Mouse (Mus musculus): Measurements from ENCODE around the gene Sapcd1.

Sapcd1 gene

DNA sequence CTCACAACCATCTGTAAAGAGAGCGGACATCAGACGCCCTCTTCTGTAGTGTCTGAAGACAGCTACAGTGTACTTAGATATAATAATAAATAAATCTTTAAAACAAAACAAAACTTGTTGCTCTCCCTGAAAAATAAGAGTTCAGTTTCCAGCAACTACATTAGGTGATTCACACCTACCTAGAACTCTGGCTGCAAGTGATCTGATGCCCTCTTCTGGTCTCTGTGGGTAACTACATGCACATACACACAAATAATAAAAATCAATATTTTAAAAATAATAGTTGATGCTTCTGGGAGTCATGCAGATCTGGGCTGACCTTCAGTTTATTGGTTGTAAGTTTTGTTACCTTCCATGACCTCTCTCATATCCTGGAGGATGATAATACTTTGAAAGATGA lies 43.6 kb downstream of the Sapcd1 start:
- in situ Hi-C loops (cut with MboI): no loop called here

DNA sequence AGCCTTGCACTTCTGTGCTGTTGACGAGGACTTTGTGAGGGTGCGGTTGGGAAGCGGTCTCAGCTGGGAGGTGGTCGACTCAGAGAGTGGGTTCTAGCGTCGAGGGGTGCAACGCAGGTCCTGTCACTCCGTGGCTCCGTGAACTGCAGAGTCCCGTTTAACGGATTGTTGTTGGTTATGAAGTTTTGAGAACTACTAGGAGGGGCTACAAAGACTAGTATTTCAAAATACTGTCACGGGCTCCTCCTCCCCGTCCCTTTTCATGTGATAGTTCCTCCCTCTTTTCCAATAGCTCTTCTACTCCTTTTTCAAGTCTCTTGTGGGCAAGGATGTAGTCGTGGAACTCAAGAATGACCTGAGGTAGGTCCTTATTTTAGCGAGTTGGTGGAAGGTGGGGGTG lies 45.5 kb downstream of the Sapcd1 start:
- in situ Hi-C loops (cut with MboI): no loop called here

DNA sequence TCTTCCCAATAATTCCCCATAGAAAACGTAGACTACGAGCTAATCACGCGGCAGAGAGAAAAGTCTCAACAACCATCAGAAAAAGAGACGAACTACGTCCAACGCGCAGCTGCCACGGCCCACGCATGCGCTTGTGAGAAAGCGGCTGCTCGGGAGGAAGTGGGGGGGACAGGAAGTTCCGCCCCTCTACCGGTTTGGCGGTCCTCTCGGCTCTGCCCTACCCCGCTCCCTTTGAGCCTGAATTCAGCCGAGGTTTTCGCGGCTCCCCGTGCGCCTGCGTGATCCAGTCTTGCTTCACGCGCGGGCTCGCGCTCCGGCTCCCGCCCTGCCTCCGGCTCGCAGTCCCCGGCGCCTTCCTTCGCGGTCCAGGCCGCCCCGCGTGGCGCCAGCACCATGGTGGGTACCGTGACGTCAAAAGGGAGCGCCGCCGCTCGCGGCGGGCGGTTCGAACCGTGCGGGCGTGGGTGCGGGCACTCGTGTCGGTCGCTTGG lies 46.1 kb downstream of the Sapcd1 start, which contains the start of gene Lsm2:
Gene Lsm2 (plus strand): TSS at position 173 of the 491 bp plus-strand sequence.
- in situ Hi-C loops (cut with MboI): no loop called here

DNA sequence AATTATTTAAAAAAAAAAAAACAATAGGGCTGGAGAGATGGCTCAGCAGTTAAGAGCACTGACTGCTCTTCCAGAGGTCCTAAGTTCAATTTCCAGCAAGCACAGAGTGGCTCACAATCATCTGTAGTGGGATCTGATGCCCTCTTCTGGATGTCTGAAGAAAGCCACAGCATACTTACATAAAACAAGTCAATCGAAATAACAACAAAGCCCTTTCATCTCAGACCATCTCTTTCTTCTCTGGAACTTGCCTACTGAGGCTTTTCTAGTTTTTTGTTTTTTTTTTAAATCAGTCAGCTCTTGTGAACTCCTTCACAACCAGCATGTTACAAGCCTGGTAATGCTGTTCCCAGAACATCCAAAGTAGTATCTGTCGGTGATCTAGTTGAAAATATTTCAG lies 47.2 kb downstream of the Sapcd1 start:
- in situ Hi-C loops (cut with MboI): no loop called here

DNA sequence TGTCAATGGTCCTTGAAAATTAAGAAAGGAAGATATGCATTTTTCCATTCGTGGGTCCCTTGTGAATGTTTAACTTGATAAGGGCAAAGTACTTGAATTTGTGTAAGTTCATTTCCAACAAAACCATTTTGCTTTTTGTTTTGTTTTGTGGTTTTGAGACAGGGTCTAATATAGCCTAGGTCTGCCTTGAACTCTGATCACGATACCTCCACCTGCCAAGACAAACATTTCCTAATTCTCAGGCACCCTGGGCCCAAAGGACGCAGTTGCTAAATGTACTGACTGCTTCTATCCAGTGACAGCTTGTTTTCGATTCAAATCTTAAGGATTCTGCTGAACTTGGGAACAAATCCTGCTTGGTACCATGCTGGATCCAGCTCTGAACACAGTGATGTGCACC lies 48.2 kb downstream of the Sapcd1 start:
- in situ Hi-C loops (cut with MboI): no loop called here

DNA sequence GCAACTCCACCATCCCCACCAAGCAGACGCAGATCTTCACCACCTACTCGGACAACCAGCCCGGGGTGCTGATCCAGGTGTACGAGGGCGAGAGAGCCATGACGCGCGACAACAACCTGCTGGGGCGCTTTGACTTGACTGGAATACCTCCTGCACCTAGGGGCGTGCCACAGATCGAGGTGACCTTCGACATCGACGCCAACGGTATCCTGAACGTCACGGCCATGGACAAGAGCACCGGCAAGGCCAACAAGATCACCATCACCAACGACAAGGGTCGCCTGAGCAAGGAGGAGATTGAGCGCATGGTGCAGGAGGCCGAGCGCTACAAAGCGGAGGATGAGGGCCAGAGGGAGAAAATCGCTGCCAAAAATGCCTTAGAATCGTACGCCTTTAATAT lies 49.6 kb downstream of the Sapcd1 start:
- in situ Hi-C loops (cut with MboI): no loop called here

DNA sequence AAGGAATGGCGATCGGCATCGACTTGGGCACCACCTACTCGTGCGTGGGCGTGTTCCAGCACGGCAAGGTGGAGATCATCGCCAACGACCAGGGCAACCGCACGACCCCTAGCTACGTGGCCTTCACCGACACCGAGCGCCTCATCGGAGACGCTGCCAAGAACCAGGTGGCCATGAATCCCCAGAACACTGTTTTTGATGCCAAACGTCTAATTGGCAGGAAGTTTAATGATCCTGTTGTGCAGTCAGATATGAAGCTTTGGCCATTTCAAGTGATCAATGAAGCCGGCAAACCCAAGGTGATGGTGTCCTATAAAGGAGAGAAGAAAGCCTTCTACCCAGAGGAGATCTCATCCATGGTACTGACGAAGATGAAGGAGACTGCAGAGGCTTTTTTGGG lies 50.8 kb downstream of the Sapcd1 start:
- in situ Hi-C loops (cut with MboI): no loop called here

Data from mature B cell (primary cell).